Mouse (Mus musculus) spleen, adult 12 weeks (tissue): ENCODE data around the gene Sirpb1c.
"Not testable (repeated sequence)": the region's sequence is repeated elsewhere in the genome, so short reads cannot be mapped to it uniquely, and the experiment has no call there.

Experiments used
- DNase-seq: peaks from one replicate; pipeline ENCODE4 v3.0.0; 2022; ENCODE audit warnings: low spot score

Gene Sirpb1c

DNA sequence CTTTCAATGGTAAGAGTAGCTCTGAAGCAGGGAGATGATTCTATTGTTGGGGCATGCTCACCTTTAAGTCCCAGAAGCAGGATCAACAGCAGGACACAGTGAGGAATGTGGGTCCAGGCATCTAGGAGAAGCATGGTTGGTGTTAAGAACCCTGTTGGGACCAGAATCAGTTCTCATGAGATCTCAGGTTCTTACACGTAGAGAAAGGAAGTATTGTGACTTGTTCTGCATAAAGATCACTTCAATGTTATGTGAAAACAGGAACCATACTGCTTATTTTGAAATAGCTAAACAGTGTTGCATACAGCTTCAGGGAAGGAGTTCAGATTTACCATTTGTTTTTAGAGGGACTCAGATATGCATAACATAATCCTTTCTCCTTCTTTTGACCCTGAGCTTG, at the start of gene Sirpb1c:
Sirpb1c (minus strand) TSS at position 249 of the 400 bp plus-strand sequence.
- not testable (repeated sequence) for DNase-seq

DNA sequence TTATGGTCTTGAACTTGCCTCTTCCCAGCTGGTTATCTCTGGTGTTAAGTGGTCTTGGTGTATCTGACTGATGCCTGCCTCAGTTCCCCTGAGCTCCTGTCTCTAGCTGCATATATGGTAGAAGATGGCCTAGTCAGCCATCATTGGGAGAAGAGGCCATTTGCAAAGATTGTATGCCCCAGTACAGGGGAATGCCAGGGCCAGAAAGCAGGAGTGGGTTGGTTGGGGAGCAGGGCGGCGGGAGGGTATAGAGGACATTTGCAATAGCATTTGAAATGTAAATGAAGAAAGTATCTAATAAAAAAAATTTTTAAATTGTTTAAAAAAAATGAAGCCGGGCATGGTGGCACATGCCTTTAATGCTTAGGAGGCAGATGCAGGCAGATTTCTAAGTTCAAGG, 38.1 kb upstream of the Sirpb1c start:
- DNase-seq: no peak

DNA sequence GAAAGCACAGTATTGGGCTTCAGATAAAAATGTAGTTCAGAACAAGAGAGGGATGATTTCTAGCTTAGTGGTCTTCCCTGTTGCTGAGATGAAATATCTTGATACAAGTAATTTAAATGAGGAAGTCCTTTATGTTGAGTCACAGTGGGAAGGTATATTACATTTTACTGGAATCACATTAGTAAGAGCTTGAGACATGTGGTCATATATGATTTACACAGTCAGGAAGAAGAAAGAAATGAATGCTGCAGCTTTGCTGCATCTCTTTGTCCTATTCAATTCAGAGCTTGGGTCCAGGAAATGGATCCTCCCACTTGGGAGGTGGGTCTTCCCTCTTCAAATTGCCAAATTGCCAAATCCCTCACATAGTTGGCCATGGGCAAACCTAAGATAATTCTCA, 7.4 kb upstream of the Sirpb1c start:
- not testable (repeated sequence) for DNase-seq

DNA sequence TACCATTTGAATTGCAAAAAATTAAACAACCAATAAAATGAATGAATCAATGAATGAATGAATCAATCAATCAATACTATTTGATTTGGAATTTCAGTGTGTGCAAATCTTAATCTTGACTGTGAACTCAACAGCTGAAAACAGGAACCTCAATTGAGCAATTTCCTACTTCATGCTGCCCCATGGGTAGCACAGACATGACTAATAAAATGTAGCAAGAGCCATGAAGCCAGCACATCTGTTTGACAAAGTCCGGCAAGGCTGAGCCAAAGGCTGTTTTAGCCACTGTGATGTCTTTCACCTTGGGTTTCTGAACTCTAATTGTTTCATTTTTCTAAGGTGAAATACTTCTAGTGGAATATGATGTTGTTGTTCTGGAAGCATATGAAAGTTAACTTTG, 1.6 kb upstream of the Sirpb1c start:
- DNase-seq: no peak

DNA sequence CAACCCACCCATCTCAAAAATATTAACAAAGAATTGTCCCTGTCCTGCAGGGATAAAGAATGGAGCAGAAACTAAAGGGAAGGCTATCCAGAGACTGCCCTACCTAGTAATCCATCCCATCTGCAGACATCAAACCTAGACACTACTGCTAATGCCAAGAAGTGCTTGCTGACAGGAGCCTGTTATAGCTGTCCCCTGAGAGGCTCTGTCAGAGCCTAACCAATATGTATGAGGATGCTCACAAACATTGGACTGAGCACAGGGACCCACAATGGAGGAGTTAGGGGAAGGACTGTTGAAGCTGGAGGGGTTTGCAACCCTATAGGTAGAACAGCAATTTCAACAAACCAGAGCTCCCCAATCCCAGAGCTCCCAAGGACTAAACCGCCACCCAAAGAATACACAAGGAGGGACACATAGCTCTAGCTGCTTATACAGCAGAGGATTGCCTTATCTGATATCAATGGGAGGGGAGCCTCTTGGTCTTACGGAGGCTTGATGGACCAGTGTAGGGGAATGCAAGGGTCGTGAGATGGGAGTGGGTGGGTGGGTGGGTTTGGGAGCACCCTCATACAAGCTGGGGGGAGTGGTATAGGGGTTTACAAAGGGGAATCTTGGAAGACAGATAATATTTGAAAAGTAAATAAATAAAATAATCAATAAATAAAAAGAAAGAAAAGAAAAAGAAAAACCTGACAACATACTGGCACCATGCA, 838 bp downstream of the Sirpb1c start:
- no peak for DNase-seq

DNA sequence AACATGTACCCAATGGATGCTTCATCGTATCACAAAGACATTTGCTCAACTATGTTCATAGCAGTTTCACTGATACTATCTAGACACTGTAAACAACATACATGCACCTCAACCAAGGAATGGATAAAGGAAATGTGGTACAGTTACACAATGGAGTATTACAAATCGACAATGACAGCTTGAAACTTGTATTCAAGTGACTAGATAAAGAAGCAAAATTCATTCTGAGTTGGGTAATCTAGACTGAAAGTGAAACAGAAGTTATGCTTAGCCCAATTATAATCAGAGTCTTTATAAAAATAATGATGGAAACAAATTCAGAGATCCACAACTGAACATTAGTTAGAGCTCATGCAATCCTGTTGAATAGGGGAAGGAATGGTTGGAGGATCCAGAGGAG, 74.7 kb downstream of the Sirpb1c start:
- not testable (repeated sequence) for DNase-seq
